Mouse (Mus musculus) bone marrow, adult 2 months (tissue): ENCODE measurements around the gene Ptgfrn.

ENCODE experiments used
- CTCF ChIP-seq: fragments of 200-500 bp; IDR thresholded peaks from 2 replicates; pipeline ENCODE4 v1.5.1; 2011; ENCODE audit warnings: low read length, control low read depth; ENCODE audit not compliant: control insufficient read depth, insufficient read depth
- POLR2A ChIP-seq: fragments of 200-500 bp; IDR thresholded peaks from 2 replicates; pipeline ENCODE4 v1.6.1; 2011; ENCODE audit warnings: low read depth, mild to moderate bottlenecking, control low read depth, low read length, borderline replicate concordance; ENCODE audit not compliant: control insufficient read depth

DNA sequence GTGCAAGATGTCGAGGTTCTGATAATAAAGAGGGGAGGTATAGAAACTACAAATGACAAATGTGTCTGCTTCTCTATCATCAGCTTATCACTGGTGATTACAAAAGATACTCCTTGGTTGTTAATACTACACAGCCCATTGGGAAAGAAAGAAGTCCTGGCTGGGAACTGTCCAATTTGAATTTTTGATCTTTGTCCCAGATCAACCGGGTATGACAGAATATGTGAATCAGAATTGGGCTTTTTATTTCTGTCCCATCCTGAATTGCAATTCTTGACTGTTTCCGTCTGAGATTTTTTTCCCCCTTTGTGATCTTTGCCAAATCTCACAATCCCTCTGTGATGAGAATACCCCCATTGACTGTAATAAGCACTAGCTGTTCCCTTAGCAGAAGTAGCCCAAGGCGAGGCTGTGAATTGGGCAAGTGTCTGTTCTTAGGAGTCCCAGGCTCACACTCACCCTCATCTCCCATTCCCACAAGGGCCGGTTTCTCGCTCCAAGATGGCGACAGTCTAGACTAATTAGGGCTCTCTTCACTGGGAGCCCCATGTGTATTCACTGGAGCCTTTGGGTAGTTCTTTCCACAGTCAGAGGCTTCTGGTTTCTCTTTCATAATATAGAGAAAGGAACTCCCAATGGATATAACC, 36.2 kb upstream of the Ptgfrn start:
- TF ChIP-seq POLR2A (no peak), CTCF (no peak)
